Mouse (Mus musculus) kidney, postnatal 25 days (tissue): Measurements from ENCODE around the gene Rfx2.
A peak's percentile ranks its signal among the peaks of the same experiment; 100 is the strongest.

Experiments
- DNase-seq, 2 experiments: peaks; one replicate each; pipeline ENCODE4 v3.0.0; 2021; ENCODE audit warnings: mixed read lengths in 2 of 2

Gene Rfx2

GRCm38 (mm10) chr17:56830411-56831110 is at the start of gene Rfx2:
TSS of gene Rfx2 (minus strand) at chr17:56831013.
- DNase-seq = no peak

GRCm38 (mm10) chr17:56877426-56877825 is 46.6 kb upstream of the Rfx2 start:
- DNase-seq = no peak

DNA sequence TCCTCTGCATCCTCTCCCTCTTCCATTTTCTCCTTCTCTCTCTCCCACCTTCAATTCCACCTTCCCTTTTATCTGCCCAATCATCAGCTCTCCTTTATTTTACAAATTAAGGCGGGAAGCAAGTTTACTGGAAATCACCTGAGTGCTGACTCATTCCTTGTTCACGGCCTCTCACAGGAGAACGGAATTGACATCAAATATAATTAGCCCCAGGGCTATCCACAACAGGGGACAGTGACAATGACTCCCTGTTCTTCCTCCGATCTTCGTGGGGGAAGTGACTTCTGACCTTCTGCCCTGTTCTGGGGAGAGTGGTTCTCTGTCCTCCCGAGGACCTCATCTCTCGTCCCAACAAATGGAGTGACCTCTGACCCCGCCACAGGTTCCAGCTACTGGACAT is 46.2 kb upstream of the Rfx2 start:
- no peak for DNase-seq

DNA sequence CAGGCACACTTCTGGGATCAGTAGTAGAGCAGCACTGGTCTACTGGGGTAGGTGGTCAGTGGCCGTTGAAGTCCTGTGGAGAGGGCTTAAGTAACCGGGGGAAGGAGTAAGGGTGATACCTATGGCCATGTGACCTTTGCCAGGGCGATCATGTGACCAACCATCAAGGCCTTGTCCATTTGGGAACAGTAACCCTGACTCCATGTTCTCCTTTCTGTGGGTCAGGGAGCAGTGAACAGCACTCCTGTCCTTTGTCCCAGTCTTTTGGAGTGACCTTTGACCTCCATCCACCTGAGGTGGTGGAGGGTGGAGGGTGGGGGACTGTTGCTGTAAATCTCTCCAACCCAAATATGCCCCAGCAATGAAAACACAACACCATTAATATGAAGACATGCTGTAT is 45.7 kb upstream of the Rfx2 start:
- no peak for DNase-seq

- no peak for DNase-seq
These were observed 44.3 kb upstream of the Rfx2 start, which contains the start of gene 1700061G19Rik for GRCm38 (mm10) chr17:56874936-56875651. TSS of gene 1700061G19Rik (plus strand) at chr17:56875477.

DNA sequence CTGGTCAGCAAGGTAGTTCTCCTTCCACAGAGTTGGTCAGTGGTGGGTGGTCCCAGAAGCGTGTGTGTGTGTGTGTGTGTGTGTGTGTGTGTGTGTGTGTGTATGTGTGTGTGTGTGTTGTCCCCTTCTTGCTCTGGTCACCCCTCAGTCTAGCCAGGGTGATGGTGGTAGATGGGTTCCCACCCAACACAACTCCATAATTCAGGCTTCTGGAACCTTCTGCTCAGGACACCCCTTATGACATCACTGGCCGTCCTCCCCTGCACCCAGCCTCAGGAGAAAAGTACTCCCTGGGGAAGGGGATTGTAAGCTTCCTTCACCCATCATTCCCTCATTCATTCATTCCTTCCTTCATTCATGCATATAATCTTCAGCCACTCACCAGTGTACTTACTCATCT is 43.4 kb upstream of the Rfx2 start, which contains the start of gene Acsbg2:
Acsbg2 (minus strand) TSS at position 211 of the 400 bp plus-strand sequence.
- no peak for DNase-seq

- DNase-seq = no peak
These were observed 41.7 kb upstream of the Rfx2 start for GRCm38 (mm10) chr17:56872512-56872911.

DNA sequence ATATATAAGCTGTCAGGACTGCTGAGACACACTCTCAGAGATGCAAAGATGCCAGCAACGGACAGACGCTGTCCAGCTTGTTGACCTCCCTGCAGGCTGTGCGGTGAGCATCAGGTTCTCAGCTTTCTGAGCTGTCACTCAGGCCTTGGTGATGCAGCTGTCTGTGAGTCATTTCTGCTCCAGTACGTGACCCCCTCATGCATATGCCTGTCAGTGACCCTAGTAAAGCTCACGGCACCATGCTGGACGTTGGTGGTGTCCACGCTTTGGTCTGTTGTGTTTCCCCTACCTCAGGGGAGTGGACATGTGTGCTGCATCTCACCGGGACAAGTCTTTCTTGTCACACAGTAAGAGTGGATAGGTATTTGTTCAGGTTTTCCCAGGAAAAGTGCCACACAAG is 41.0 kb upstream of the Rfx2 start:
- no peak for DNase-seq

GRCm38 (mm10) chr17:56870287-56870953 is 39.6 kb upstream of the Rfx2 start:
- DNase-seq = no peak

- DNase-seq = no peak
These were observed 38.7 kb upstream of the Rfx2 start for GRCm38 (mm10) chr17:56869481-56869977.

GRCm38 (mm10) chr17:56866071-56866470 is 35.3 kb upstream of the Rfx2 start:
- no peak for DNase-seq

GRCm38 (mm10) chr17:56861197-56861596 is 30.4 kb upstream of the Rfx2 start:
- no peak for DNase-seq

- no peak for DNase-seq
These were observed 28.1 kb upstream of the Rfx2 start for GRCm38 (mm10) chr17:56858922-56859321.

DNA sequence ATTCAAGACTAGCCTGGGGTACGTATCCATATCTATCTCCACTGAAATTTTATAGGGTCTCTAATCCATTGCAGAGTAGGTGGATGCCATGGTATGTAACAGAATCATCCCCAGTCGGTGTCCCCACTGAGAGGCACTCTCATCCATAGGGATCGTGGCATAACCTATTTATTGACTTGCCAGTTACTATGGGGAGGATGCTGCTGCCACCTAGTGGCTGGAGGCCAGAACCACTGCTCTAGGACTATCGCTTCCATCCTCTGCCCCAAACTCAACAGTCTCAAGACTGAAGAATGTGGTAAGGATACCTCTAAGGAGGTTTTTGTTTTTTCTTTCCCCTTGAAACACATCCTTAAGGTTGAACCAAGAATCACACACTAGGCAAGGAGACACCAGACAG is 27.4 kb upstream of the Rfx2 start:
- peak; percentile 67 to 78 for DNase-seq

GRCm38 (mm10) chr17:56855421-56855820 is 24.6 kb upstream of the Rfx2 start:
- DNase-seq = no peak

GRCm38 (mm10) chr17:56851167-56851566 is 20.4 kb upstream of the Rfx2 start:
- DNase-seq = no peak

DNA sequence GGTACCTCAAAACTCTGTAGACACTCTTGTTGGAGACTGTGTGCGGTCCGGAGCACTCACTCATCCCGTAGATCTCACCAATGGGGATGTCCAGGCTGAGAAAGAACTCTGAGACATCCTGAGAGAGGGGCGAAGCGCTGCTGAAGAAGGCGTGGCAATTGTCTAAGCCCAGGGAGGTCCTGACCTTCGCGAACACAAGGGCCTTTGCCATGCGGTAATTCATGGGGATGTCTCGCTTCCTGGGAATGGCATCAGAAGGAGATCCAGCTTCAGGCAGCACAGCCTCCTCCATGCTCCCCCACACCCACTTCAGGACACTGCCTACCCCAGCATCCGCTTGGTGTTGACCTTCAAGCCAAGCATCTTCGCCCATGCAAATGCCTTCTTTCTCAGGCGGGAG is 18.9 kb upstream of the Rfx2 start:
- DNase-seq = no peak

DNA sequence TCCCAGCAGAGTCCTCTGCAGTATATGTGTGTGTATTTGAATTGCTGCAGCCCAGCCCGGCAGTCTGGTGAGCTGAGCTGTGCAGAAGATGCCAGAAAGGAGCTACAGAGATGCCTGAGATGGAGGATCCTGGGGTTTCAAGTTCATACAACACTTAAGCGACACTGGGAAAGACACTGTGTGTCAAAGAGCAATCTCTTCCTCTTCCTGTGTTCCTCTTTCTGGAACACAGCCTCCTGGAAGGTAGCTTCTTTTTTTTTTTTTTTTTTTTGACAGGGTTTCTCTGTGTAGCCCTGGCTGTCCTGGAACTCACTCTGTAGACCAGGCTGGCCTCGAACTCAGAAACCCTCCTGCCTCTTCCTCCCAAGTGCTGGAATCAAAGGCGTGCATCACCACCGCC is 18.0 kb upstream of the Rfx2 start:
- DNase-seq = no peak

- DNase-seq = no peak
These were observed 12.9 kb upstream of the Rfx2 start for GRCm38 (mm10) chr17:56843678-56844077.

- DNase-seq = no peak
These were observed 11.4 kb upstream of the Rfx2 start for GRCm38 (mm10) chr17:56842173-56842572.

GRCm38 (mm10) chr17:56840524-56840923 is 9.7 kb upstream of the Rfx2 start:
- DNase-seq = no peak

- DNase-seq = no peak
These were observed 5.5 kb upstream of the Rfx2 start for GRCm38 (mm10) chr17:56836336-56836735.

GRCm38 (mm10) chr17:56833381-56833780 is 2.6 kb upstream of the Rfx2 start:
- no peak for DNase-seq

GRCm38 (mm10) chr17:56832918-56833317 is 2.1 kb upstream of the Rfx2 start:
- no peak for DNase-seq
